Mouse (Mus musculus): ENCODE results near the gene Col4a6. TPM values are rescaled to one million over a fixed set of nuclear protein-coding genes. Genes with fewer than 3 reads are reported as not detected.

Gene Col4a6
- polyA plus RNA-seq, 1 experiment from 2014 or later = 2.3 TPM

GRCm38 (mm10) chrX:141384632-141385031 is 89.2 kb downstream of the Col4a6 start:
- Histone ChIP-seq H3K27me3 (replicated peaks) (peaks cover 6% of the 10 kb centered on the region; the same call in 1 of the 2 replicates), H3K4me2 (no peak overlapping the region), H3K4me1 (no peaks in the 10 kb centered on the region), H3K36me3 (no peaks in the 10 kb centered on the region), H3K27ac (replicated peaks) (no peak overlapping the region), H3K9ac (replicated peaks) (no peak overlapping the region), H3K9me3 (replicated peaks) (no peaks in the 10 kb centered on the region), H3K4me3 (replicated peaks) (no peak overlapping the region)
- whole genome bisulfite sequencing = 26% methylated on average over 2 of the region's 2 CpGs
- no peak for ATAC-seq (ENCODE audit: low FRiP score)

DNA sequence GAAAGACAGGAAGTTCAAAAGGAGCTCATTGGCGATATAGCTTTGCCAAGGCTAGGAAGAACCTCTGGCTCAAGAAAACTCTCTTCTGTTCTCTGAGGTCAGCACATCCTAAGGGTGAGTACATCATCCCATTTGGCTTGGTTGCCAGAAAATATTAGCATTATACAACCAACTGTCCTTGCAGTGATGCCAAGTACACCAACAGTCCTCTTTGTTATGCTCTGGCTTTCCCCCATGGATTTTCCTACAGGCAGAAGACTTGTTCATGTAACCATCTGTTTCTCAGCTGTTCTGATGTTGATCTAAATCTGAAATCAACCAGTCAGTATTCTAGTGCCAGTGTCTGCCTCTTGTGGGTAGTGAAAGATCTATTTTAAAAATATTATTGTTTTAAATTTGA is 103.6 kb downstream of the Col4a6 start:
- 95% methylated on average over 1 of the region's 1 CpGs for WGBS
- Histone ChIP-seq H3K27ac (replicated peaks) (no peak overlapping the region), H3K9me3 (replicated peaks) (no peaks in the 10 kb centered on the region), H3K4me1 (no peaks in the 10 kb centered on the region), H3K4me2 (no peak overlapping the region), H3K4me3 (replicated peaks) (no peak overlapping the region), H3K36me3 (no peaks in the 10 kb centered on the region), H3K27me3 (replicated peaks) (0 out of 2 replicates have a peak, but pooled peaks cover 4% of the 10 kb centered on the region), H3K9ac (replicated peaks) (no peak overlapping the region)
- no peak for ATAC-seq (ENCODE audit: low FRiP score)

DNA sequence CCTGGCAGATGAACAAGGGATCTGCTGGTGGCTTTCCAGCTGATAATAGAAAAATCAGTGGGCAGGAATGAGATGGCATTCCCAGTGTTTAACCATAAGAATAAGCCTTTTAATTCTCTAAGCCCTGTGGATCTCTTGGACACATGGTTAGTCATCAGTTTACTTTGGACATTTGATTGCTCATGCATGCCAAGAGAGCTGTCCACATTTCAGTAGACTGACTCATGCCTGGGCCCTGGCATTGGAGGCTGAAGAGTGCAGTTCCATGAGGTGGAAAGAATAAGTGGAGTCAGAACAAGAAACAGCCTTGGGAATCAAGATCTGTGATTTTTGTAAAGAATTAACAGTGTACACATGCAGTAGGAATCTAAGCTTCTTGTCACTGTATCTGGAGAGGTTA is 110.5 kb downstream of the Col4a6 start:
- Histone ChIP-seq H3K9me3 (replicated peaks) (no peaks in the 10 kb centered on the region), H3K27me3 (replicated peaks) (no peaks in the 10 kb centered on the region), H3K4me2 (no peak overlapping the region), H3K27ac (replicated peaks) (no peak overlapping the region), H3K4me3 (replicated peaks) (no peak overlapping the region), H3K36me3 (no peaks in the 10 kb centered on the region), H3K4me1 (no peaks in the 10 kb centered on the region), H3K9ac (replicated peaks) (no peak overlapping the region)
- no peak for ATAC-seq (ENCODE audit: low FRiP score)

DNA sequence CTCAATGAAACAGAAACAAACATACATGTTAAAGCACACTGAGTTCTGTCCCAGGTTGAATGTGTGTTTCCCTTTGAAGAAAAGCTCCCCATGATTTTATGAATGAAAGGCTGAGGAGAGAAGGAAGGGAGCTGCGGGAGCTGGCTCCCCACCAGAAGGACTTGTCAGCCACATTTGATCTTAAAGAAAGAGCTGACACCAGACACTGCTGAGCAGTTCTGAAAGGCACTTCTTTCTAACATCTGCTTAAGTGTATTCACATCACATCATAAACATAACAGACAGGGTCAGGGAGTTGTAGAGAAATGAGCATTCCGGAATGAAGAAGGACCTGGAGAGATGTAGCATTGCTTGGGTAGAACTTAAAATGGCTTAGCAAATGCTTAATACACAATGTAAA is 132.5 kb downstream of the Col4a6 start:
- H3K4me2 ChIP-seq = no peak overlapping the region
- no peaks in the 10 kb centered on the region for H3K4me1 ChIP-seq
- no peaks in the 10 kb centered on the region for H3K36me3 ChIP-seq
- no peak for ATAC-seq (ENCODE audit: low FRiP score)
- H3K9ac ChIP-seq (replicated peaks) = no peak overlapping the region
- 0 out of 2 replicates have a peak, but pooled peaks cover 11% of the 10 kb centered on the region for H3K27me3 ChIP-seq (replicated peaks)
- no peak overlapping the region for H3K4me3 ChIP-seq (replicated peaks)
- no peak overlapping the region for H3K27ac ChIP-seq (replicated peaks)
- 57% methylated on average over 2 of the region's 2 CpGs for WGBS
- no peaks in the 10 kb centered on the region for H3K9me3 ChIP-seq (replicated peaks)

DNA sequence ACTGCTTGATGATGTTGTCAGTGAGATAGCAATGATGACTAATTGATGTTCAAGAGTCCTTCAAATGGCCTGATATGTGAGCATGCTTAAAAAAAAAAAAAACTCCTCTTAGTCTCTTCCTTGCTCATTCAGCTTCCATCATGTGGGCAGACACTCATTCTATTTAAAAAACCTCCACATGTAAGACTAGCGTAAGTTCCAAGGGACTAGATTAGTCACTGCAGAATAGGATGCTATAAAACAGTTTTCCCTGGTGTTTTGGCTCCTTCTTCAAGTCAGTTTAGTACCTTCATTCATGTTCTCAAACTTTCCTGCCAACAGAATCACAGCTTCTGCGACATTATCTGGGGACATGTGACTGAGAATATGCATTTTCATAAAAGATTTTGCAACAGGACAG is 145.8 kb downstream of the Col4a6 start:
- H3K4me2 ChIP-seq = no peak overlapping the region
- H3K4me1 ChIP-seq = no peaks in the 10 kb centered on the region
- no peak overlapping the region for H3K9ac ChIP-seq (replicated peaks)
- no peak overlapping the region for H3K4me3 ChIP-seq (replicated peaks)
- no peak for ATAC-seq (ENCODE audit: low FRiP score)
- no peaks in the 10 kb centered on the region for H3K9me3 ChIP-seq (replicated peaks)
- no peak overlapping the region for H3K27ac ChIP-seq (replicated peaks)
- H3K27me3 ChIP-seq (replicated peaks) = peaks cover 24% of the 10 kb centered on the region
- WGBS = 77% methylated on average over 2 of the region's 2 CpGs
- no peaks in the 10 kb centered on the region for H3K36me3 ChIP-seq

- no peak overlapping the region for H3K9ac ChIP-seq (replicated peaks)
- 34% methylated on average over 3 of the region's 3 CpGs for WGBS
- H3K36me3 ChIP-seq = no peaks in the 10 kb centered on the region
- H3K4me3 ChIP-seq (replicated peaks) = no peak overlapping the region
- no peak for ATAC-seq (ENCODE audit: low FRiP score)
- H3K4me2 ChIP-seq = no peak overlapping the region
- no peak overlapping the region for H3K27ac ChIP-seq (replicated peaks)
- no peaks in the 10 kb centered on the region for H3K9me3 ChIP-seq (replicated peaks)
- H3K4me1 ChIP-seq = no peaks in the 10 kb centered on the region
- H3K27me3 ChIP-seq (replicated peaks) = peaks cover 27% of the 10 kb centered on the region
These were observed 149.7 kb downstream of the Col4a6 start for GRCm38 (mm10) chrX:141324201-141324600.

- Histone ChIP-seq H3K27me3 (replicated peaks) (peaks cover 17% of the 10 kb centered on the region; the same call in 1 of the 2 replicates), H3K4me1 (no peaks in the 10 kb centered on the region), H3K27ac (replicated peaks) (no peak overlapping the region), H3K4me3 (replicated peaks) (no peak overlapping the region), H3K9ac (replicated peaks) (no peak overlapping the region), H3K36me3 (no peaks in the 10 kb centered on the region), H3K9me3 (replicated peaks) (no peaks in the 10 kb centered on the region), H3K4me2 (no peak overlapping the region)
- ATAC-seq (ENCODE audit: low FRiP score) = no peak
- 78% methylated on average over 1 of the region's 1 CpGs for WGBS
These were observed 157.7 kb downstream of the Col4a6 start for GRCm38 (mm10) chrX:141316217-141316616.

- H3K4me3 ChIP-seq (replicated peaks) = no peak overlapping the region
- WGBS = 61% methylated on average over 3 of the region's 3 CpGs
- no peaks in the 10 kb centered on the region for H3K36me3 ChIP-seq
- no peak overlapping the region for H3K9ac ChIP-seq (replicated peaks)
- no peak overlapping the region for H3K4me2 ChIP-seq
- H3K27ac ChIP-seq (replicated peaks) = no peak overlapping the region
- H3K9me3 ChIP-seq (replicated peaks) = no peaks in the 10 kb centered on the region
- no peak for ATAC-seq (ENCODE audit: low FRiP score)
- H3K27me3 ChIP-seq (replicated peaks) = peaks cover 17% of the 10 kb centered on the region; the same call in 1 of the 2 replicates
- H3K4me1 ChIP-seq = no peaks in the 10 kb centered on the region
These were observed 158.1 kb downstream of the Col4a6 start for GRCm38 (mm10) chrX:141315795-141316194.

GRCm38 (mm10) chrX:141292702-141293462 is 181.0 kb downstream of the Col4a6 start:
- no peaks in the 10 kb centered on the region for H3K36me3 ChIP-seq
- H3K9me3 ChIP-seq (replicated peaks) = no peaks in the 10 kb centered on the region
- H3K4me3 ChIP-seq (replicated peaks) = no peak overlapping the region
- no peaks in the 10 kb centered on the region; the same call in 1 of the 2 replicates for H3K27me3 ChIP-seq (replicated peaks)
- H3K9ac ChIP-seq (replicated peaks) = no peak overlapping the region
- H3K4me1 ChIP-seq = no peaks in the 10 kb centered on the region
- no peak overlapping the region for H3K4me2 ChIP-seq
- 89% methylated on average over 3 of the region's 3 CpGs for WGBS
- ATAC-seq (ENCODE audit: low FRiP score) = no peak
- H3K27ac ChIP-seq (replicated peaks) = no peak overlapping the region

DNA sequence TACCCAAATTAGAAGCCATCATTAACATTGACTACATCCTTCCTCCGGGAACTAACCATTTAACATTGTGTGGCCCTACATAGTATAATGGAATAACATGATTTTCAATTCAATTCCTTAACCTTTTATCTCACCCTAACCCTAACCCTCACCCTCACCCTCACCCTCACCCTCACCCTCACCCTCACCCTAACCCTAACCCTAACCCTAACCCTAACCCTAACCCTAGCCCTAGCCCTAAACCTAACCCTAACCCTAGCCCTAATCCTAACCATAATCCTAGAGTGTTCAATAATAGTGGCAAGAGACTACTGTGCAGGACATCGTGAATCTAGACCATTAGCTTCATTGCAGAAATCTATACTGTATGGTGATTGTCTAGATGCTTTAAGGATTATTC is 197.5 kb downstream of the Col4a6 start:
- Histone ChIP-seq H3K4me2 (no peak overlapping the region), H3K4me3 (replicated peaks) (no peak overlapping the region), H3K36me3 (no peaks in the 10 kb centered on the region), H3K9me3 (replicated peaks) (no peaks in the 10 kb centered on the region), H3K4me1 (no peaks in the 10 kb centered on the region), H3K27me3 (replicated peaks) (no peaks in the 10 kb centered on the region), H3K27ac (replicated peaks) (no peak overlapping the region), H3K9ac (replicated peaks) (no peak overlapping the region)
- ATAC-seq (ENCODE audit: low FRiP score) = no peak
- whole genome bisulfite sequencing = 97% methylated on average over 2 of the region's 2 CpGs

GRCm38 (mm10) chrX:141265986-141266385 is 207.9 kb downstream of the Col4a6 start:
- H3K36me3 ChIP-seq = no peaks in the 10 kb centered on the region
- WGBS = 29% methylated on average over 1 of the region's 1 CpGs
- H3K27ac ChIP-seq (replicated peaks) = no peak overlapping the region
- no peaks in the 10 kb centered on the region for H3K4me1 ChIP-seq
- peaks cover 21% of the 10 kb centered on the region; the same call in 1 of the 2 replicates for H3K27me3 ChIP-seq (replicated peaks)
- no peak overlapping the region for H3K4me3 ChIP-seq (replicated peaks)
- no peaks in the 10 kb centered on the region for H3K9me3 ChIP-seq (replicated peaks)
- no peak overlapping the region for H3K9ac ChIP-seq (replicated peaks)
- no peak for ATAC-seq (ENCODE audit: low FRiP score)
- no peak overlapping the region for H3K4me2 ChIP-seq

GRCm38 (mm10) chrX:141249636-141250035 is 224.2 kb downstream of the Col4a6 start:
- H3K9ac ChIP-seq (replicated peaks) = no peak overlapping the region
- H3K9me3 ChIP-seq (replicated peaks) = no peaks in the 10 kb centered on the region
- H3K27ac ChIP-seq (replicated peaks) = no peak overlapping the region
- H3K4me2 ChIP-seq = no peak overlapping the region
- no peak overlapping the region for H3K4me3 ChIP-seq (replicated peaks)
- H3K36me3 ChIP-seq = no peaks in the 10 kb centered on the region
- no peak for ATAC-seq (ENCODE audit: low FRiP score)
- 40% methylated on average over 1 of the region's 1 CpGs for WGBS
- H3K27me3 ChIP-seq (replicated peaks) = peaks cover 4% of the 10 kb centered on the region; the same call in 1 of the 2 replicates
- H3K4me1 ChIP-seq = no peaks in the 10 kb centered on the region
